Mouse (Mus musculus): ENCODE results near the gene Arhgap24.

The Arhgap24 gene

DNA sequence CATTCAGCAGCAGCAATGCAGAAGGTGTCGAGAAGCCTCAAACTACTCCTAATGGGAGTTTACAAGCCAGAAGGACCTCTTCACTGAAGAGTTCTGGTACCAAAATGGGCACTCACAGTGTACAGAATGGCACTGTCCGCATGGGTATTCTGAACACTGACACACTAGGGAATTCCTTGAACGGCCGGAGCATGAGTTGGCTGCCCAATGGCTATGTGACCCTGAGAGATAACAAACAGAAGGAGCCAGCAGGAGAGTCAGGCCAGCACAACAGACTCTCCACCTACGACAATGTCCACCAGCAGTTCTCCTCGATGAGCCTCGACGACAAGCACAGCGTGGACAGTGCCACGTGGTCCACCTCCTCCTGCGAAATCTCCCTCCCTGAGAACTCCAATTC lies 411.0 kb downstream of the Arhgap24 start:
- Histone ChIP-seq H3K36me3 (ENCODE audit: insufficient read depth, low read length) (no peaks in the 10 kb centered on the region), H3K27me3 (ENCODE audit: insufficient read depth, low read length) (0 out of 2 replicates have a peak, but pooled peaks cover 2% of the 10 kb centered on the region), H3K9me3 (ENCODE audit: low read length) (no peaks in the 10 kb centered on the region), H3K4me1 (replicated peaks; ENCODE audit: low read depth, low read length) (no peaks in the 10 kb centered on the region), H3K4me3 (replicated peaks; ENCODE audit: low read length) (no peak overlapping the region)
- TF ChIP-seq POU5F1 (IDR thresholded peaks at IDR 0.05; ENCODE audit: borderline replicate concordance, low read length) = no peak
- TF ChIP-seq NANOG (IDR thresholded peaks at IDR 0.05; ENCODE audit: borderline replicate concordance, low read length) = no peak
- no peak for TF ChIP-seq CTCF (conservative IDR thresholded peaks at IDR 0.05; ENCODE audit: low read length)

DNA sequence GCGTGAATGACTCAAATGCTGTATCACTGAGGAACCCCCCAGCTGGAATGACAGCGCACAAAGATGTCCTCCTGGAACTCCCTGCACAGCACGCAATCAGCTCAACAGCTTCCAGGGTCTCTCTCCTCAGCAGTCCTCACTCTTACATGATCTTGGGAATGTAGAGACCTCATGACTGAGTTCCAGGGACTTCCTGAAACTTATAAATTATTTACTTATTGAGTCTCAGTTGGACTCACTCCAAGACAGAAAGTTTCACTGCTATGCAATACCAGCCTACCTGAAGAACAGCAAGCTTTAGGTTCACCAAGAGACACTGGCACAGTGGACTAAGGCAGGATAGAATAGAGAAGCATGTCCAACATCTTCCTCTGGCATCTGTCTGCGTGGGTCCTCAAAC lies 417.1 kb downstream of the Arhgap24 start:
- Histone ChIP-seq H3K27me3 (ENCODE audit: insufficient read depth, low read length) (no peaks in the 10 kb centered on the region), H3K4me3 (replicated peaks; ENCODE audit: low read length) (no peak overlapping the region), H3K36me3 (ENCODE audit: insufficient read depth, low read length) (no peaks in the 10 kb centered on the region), H3K4me1 (replicated peaks; ENCODE audit: low read depth, low read length) (no peaks in the 10 kb centered on the region), H3K9me3 (ENCODE audit: low read length) (peaks cover 21% of the 10 kb centered on the region)
- no peak for TF ChIP-seq CTCF (conservative IDR thresholded peaks at IDR 0.05; ENCODE audit: low read length)
- no peak for TF ChIP-seq NANOG (IDR thresholded peaks at IDR 0.05; ENCODE audit: borderline replicate concordance, low read length)
- TF ChIP-seq POU5F1 (IDR thresholded peaks at IDR 0.05; ENCODE audit: borderline replicate concordance, low read length) = no peak

DNA sequence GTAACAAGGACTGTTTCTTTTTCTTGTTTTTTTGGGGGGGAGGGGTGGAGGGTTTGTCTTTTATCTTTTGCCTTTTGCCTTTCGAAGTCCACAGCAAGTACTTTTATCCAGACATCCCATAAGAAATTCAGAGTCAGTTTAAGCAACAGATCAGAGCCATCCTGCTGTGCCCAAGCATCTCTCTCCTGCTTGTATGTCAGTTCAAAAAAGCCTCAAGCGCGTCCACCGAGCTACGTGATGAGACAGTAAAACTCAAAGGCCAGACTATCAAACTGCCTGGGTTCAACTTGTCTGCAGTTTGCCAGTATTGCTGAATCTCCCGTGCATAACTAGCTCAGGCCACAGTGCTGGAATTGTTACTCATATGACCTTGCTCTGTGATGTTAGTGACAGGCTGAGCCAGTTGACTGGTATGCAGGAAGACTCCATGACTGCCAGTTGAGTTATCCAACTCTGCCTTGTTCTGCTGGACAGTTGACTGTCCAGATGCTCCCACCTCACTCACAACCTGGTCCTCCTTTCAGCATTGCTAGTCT lies 418.6 kb downstream of the Arhgap24 start:
- Histone ChIP-seq H3K4me3 (replicated peaks; ENCODE audit: low read length) (no peak overlapping the region), H3K4me1 (replicated peaks; ENCODE audit: low read depth, low read length) (peaks cover 4% of the 10 kb centered on the region), H3K27me3 (ENCODE audit: insufficient read depth, low read length) (no peaks in the 10 kb centered on the region), H3K36me3 (ENCODE audit: insufficient read depth, low read length) (no peaks in the 10 kb centered on the region), H3K9me3 (ENCODE audit: low read length) (peaks cover 21% of the 10 kb centered on the region)
- TF ChIP-seq NANOG (IDR thresholded peaks at IDR 0.05; ENCODE audit: borderline replicate concordance, low read length) = no peak
- no peak for TF ChIP-seq POU5F1 (IDR thresholded peaks at IDR 0.05; ENCODE audit: borderline replicate concordance, low read length)
- no peak for TF ChIP-seq CTCF (conservative IDR thresholded peaks at IDR 0.05; ENCODE audit: low read length)

DNA sequence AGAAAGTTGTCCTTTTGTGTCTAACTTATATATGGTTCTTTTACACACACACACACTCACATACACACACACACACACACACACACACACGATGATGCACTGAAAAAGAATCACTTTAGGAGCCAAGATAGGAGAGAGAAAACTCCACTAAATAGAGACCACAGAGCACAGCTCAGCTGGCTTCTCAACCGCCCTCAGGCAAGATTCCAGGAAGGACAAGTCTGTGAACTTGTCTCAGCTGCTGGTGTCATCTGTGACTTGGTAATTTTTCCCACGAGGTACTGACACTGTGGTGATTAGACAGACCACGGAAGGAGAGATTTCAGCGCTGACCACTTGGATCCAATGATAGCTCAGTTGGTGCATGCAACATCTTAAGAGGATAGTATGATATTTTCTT lies 420.0 kb downstream of the Arhgap24 start:
- Histone ChIP-seq H3K27me3 (ENCODE audit: insufficient read depth, low read length) (no peaks in the 10 kb centered on the region), H3K4me1 (replicated peaks; ENCODE audit: low read depth, low read length) (peaks cover 14% of the 10 kb centered on the region), H3K4me3 (replicated peaks; ENCODE audit: low read length) (no peak overlapping the region), H3K9me3 (ENCODE audit: low read length) (peaks cover 21% of the 10 kb centered on the region), H3K36me3 (ENCODE audit: insufficient read depth, low read length) (no peaks in the 10 kb centered on the region)
- TF ChIP-seq NANOG (IDR thresholded peaks at IDR 0.05; ENCODE audit: borderline replicate concordance, low read length) = no peak
- no peak for TF ChIP-seq CTCF (conservative IDR thresholded peaks at IDR 0.05; ENCODE audit: low read length)
- TF ChIP-seq POU5F1 (IDR thresholded peaks at IDR 0.05; ENCODE audit: borderline replicate concordance, low read length) = no peak

DNA sequence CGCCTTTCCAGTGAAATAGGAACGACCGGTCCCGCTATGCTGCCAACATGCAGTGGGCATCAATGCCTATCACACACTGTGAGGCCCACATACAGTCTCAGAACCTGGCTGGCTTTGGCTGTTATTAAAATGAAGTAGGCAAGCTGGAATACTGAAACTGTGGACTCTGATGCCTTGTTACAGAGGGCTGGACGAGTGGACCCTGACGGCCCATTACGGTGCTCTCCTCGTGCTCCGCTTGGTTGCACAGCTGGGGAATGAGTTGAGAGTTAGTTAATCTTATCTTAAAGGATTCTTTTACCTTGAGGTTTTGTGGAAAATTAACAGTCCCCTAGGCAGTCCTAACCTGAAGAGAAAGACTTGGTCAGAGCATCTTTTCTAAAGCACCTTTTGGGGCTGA lies 422.3 kb downstream of the Arhgap24 start:
- TF ChIP-seq NANOG (IDR thresholded peaks at IDR 0.05; ENCODE audit: borderline replicate concordance, low read length) = no peak
- TF ChIP-seq POU5F1 (IDR thresholded peaks at IDR 0.05; ENCODE audit: borderline replicate concordance, low read length) = no peak
- TF ChIP-seq CTCF (conservative IDR thresholded peaks at IDR 0.05; ENCODE audit: low read length) = no peak
- H3K4me1 ChIP-seq (replicated peaks; ENCODE audit: low read depth, low read length) = peaks cover 24% of the 10 kb centered on the region
- H3K9me3 ChIP-seq (ENCODE audit: low read length) = peaks cover 21% of the 10 kb centered on the region
- no peaks in the 10 kb centered on the region for H3K36me3 ChIP-seq (ENCODE audit: insufficient read depth, low read length)
- H3K27me3 ChIP-seq (ENCODE audit: insufficient read depth, low read length) = no peaks in the 10 kb centered on the region
- no peak overlapping the region for H3K4me3 ChIP-seq (replicated peaks; ENCODE audit: low read length)

DNA sequence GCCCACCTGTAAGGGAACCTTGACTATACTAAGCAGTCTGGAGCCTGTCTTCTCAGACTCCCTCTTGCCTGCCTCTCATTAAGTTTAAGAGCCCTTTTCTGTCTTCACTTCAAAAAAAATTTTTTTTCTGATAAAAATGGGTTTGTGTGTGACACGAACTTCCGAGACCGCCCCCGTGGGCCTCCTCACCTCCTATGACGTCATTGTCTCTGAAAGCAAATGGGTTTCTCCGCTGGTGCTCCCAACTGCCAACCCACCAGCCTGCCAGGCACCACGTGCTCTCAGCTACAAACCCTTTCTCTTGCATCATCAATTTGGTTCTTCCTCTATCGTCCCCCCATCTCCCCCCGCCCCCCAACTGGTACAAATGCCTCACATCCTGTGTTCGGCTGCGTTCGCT lies 422.9 kb downstream of the Arhgap24 start:
- H3K4me1 ChIP-seq (replicated peaks; ENCODE audit: low read depth, low read length) = peaks cover 24% of the 10 kb centered on the region
- TF ChIP-seq POU5F1 (IDR thresholded peaks at IDR 0.05; ENCODE audit: borderline replicate concordance, low read length) = no peak
- TF ChIP-seq CTCF (conservative IDR thresholded peaks at IDR 0.05; ENCODE audit: low read length) = no peak
- TF ChIP-seq NANOG (IDR thresholded peaks at IDR 0.05; ENCODE audit: borderline replicate concordance, low read length) = no peak
- peaks cover 21% of the 10 kb centered on the region for H3K9me3 ChIP-seq (ENCODE audit: low read length)

DNA sequence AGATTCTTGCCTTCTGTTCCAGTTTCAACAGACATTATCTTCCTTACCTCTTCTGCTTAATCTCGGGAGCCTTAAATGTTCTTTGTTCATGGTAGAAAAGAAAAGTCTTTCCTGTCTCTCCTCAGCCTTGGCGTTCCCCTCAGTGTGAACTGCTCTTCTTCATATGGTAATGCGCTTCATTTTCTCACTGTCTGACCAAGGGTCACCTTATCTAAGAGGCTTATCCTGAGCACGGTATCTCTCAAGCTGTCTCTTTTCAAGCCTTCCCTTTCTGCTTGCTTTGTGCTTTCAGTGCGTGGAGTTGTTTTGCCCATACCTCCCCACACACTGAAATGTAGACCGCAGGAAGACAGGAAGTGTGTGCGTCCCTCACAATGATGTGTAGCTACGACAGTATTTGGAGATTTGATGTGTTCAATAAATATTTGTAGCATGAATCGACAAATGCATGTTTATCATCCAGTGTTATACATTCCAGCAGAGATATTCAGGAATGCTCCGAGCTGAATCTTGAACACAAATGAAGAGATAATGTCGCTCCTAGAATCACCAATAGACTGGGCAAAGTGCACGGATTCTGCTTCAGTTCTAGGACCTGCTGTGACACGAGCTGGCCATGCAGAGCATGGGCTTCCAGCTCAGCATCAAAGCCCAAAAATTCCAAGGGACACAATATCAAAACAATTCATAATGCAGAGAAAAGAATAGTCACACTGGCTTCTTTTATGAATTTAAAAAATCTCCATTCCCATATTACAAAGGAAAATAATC lies 424.4 kb downstream of the Arhgap24 start:
- no peaks in the 10 kb centered on the region for H3K27me3 ChIP-seq (ENCODE audit: insufficient read depth, low read length)
- H3K9me3 ChIP-seq (ENCODE audit: low read length) = peaks cover 7% of the 10 kb centered on the region
- H3K4me3 ChIP-seq (replicated peaks; ENCODE audit: low read length) = no peak overlapping the region
- 0 out of 2 replicates have a peak, but pooled peaks have one; percentile 9 for TF ChIP-seq NANOG (IDR thresholded peaks at IDR 0.05; ENCODE audit: borderline replicate concordance, low read length)
- TF ChIP-seq POU5F1 (IDR thresholded peaks at IDR 0.05; ENCODE audit: borderline replicate concordance, low read length) = no peak
- H3K36me3 ChIP-seq (ENCODE audit: insufficient read depth, low read length) = no peaks in the 10 kb centered on the region
- peaks cover 24% of the 10 kb centered on the region for H3K4me1 ChIP-seq (replicated peaks; ENCODE audit: low read depth, low read length)

More for the DNA sequence above, 422.9 kb downstream of the Arhgap24 start:
- Histone ChIP-seq H3K27me3 (ENCODE audit: insufficient read depth, low read length) (no peaks in the 10 kb centered on the region), H3K4me3 (replicated peaks; ENCODE audit: low read length) (no peak overlapping the region), H3K36me3 (ENCODE audit: insufficient read depth, low read length) (no peaks in the 10 kb centered on the region)

DNA sequence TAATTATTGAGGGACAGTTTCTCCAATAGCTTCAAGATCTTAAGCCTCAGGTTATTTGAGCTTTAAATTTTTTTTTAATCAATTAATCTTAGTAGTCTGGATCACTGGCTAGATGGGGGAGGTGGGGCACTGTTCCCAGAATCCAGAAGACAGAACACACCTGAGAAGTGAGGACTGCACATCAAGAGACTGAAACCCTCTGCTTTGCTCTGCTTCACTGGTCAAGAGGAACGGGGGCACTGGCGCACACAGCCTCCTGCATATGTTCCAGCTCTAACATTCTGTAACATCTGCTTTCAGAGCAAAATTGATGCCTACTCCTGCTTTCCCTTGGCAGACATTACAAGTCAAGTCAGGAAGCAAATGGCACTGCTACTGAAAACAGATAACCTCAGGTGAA lies 439.0 kb downstream of the Arhgap24 start:
- H3K4me1 ChIP-seq (replicated peaks; ENCODE audit: low read depth, low read length) = no peaks in the 10 kb centered on the region
- TF ChIP-seq NANOG (IDR thresholded peaks at IDR 0.05; ENCODE audit: borderline replicate concordance, low read length) (no peak), POU5F1 (IDR thresholded peaks at IDR 0.05; ENCODE audit: borderline replicate concordance, low read length) (no peak), CTCF (conservative IDR thresholded peaks at IDR 0.05; ENCODE audit: low read length) (no peak)
- H3K27me3 ChIP-seq (ENCODE audit: insufficient read depth, low read length) = no peaks in the 10 kb centered on the region
- no peaks in the 10 kb centered on the region for H3K36me3 ChIP-seq (ENCODE audit: insufficient read depth, low read length)
- no peaks in the 10 kb centered on the region for H3K9me3 ChIP-seq (ENCODE audit: low read length)
- H3K4me3 ChIP-seq (replicated peaks; ENCODE audit: low read length) = no peak overlapping the region

All from E14TG2a.4 (cell line).